Mouse (Mus musculus) stomach, embryonic 14.5 days (tissue): ENCODE results near the gene Olfr1505. TPM values are rescaled to one million over a fixed set of nuclear protein-coding genes. Genes with fewer than 3 reads are reported as not detected.

Experiments
- ATAC-seq: fragments of 200-750 bp; cut with Nextera tagmentation; 2 replicates; pipeline ENCODE4 v1.8.0; 2017; ENCODE audit warnings: low read depth, moderate TSS enrichment; ENCODE audit not compliant: insufficient number of reproducible peaks, insufficient read depth, low FRiP score
- H3K27ac ChIP-seq: fragments of 300-500 bp; sonication (generic); 2 replicates; pipeline ENCODE4 v1.5.1; 2014; ENCODE audit warnings: mild to moderate bottlenecking, low read length, moderate library complexity, mixed read lengths
- H3K27me3 ChIP-seq: fragments of 300-500 bp; sonication (generic); 2 replicates; pipeline ENCODE4 v1.6.1; 2014; ENCODE audit warnings: low read length, control low read depth, mixed read lengths; ENCODE audit not compliant: control insufficient read depth, insufficient read depth
- H3K36me3 ChIP-seq: fragments of 300-500 bp; sonication (generic); 2 replicates; pipeline ENCODE4 v1.6.1; 2014; ENCODE audit warnings: mild to moderate bottlenecking, control low read depth, low read length, moderate library complexity, mixed read lengths; ENCODE audit not compliant: control insufficient read depth, insufficient read depth
- H3K4me1 ChIP-seq: fragments of 300-500 bp; sonication (generic); 2 replicates; pipeline ENCODE4 v1.6.1; 2014; ENCODE audit warnings: low read length, control low read depth, mixed read lengths; ENCODE audit not compliant: control insufficient read depth, insufficient read depth
- H3K4me2 ChIP-seq: fragments of 300-500 bp; sonication (generic); replicated peaks from 2 replicates; pipeline ENCODE4 v1.6.1; 2014; ENCODE audit warnings: low read depth, low read length, control low read depth
- H3K4me3 ChIP-seq: fragments of 300-500 bp; sonication (generic); 2 replicates; pipeline ENCODE4 v1.5.1; 2014; ENCODE audit warnings: low read depth, low read length, control low read depth
- H3K9ac ChIP-seq: fragments of 300-500 bp; sonication (generic); replicated peaks from 2 replicates; pipeline ENCODE4 v1.6.1; 2014; ENCODE audit warnings: low read depth, mild to moderate bottlenecking, control low read depth, low read length, moderate library complexity, mixed read lengths
- H3K9me3 ChIP-seq: fragments of 300-500 bp; sonication (generic); 2 replicates; pipeline ENCODE4 v1.6.1; 2016; ENCODE audit warnings: low read depth, low read length, control low read depth; ENCODE audit not compliant: control insufficient read depth
- WGBS: fragments of 180-500 bp; shearing (Covaris S2); extraction: QIAGEN DNeasy Blood & Tissue Kit; methylation state at CpG from one replicate; pipeline ENCODE4 v1.1.7; 2014; 5-methylcytosine and 5-hydroxymethylcytosine counted together
- polyA plus RNA-seq: library from polyadenylated mRNA; unstranded; fragments of >200 nt; fragmentation: Nextera tagmentation; extraction: Ambion mirVana; gene quantifications from 2 replicates; pipeline ENCODE4 v1.2.1, GENCODE M21; 2014

The Olfr1505 gene
- not detected in 2 replicates for polyA plus RNA-seq

- no peaks in the 10 kb centered on the region for H3K36me3 ChIP-seq
- no peak for ATAC-seq
- no peak within 1 kb of the TSS for H3K9ac ChIP-seq
- WGBS = 72% methylated on average over 2 of the region's 2 CpGs
- no peak within 1 kb of the TSS for H3K4me2 ChIP-seq
- no peaks in the 10 kb centered on the region for H3K9me3 ChIP-seq
- H3K27ac ChIP-seq = no peak within 1 kb of the TSS
- no peaks in the 10 kb centered on the region for H3K27me3 ChIP-seq
- H3K4me3 ChIP-seq = no peak within 1 kb of the TSS
- no peaks in the 10 kb centered on the region for H3K4me1 ChIP-seq
These were observed at the start of gene Olfr1505 for GRCm38 (mm10) chr19:13913230-13913629. Olfr1505 (plus strand) TSS chr19:13913530.

DNA sequence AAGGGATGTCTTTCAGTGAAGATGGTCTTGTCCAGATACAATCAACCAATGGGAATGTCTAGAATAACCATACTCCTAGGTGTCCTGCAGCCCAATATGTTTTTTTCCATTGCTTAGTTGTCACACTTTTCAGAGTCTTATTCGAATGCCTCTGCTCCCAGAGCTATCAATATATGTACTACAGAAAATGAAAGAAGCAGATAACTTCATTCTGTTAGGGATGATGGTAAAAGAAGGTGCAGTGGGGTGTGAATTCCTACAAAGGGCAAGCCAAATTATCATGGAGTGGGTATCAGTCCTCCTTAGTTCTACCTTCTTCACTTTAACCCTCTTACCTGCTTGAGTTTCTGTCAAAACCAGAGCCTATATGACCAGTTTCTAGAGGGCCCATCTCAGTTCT lies 15.5 kb upstream of the Olfr1505 start, which contains the start of gene Olfr1504:
TSS of gene Olfr1504 (minus strand) at position 101 of the 400 bp plus-strand sequence.
- Histone ChIP-seq H3K27me3 (no peaks in the 10 kb centered on the region), H3K4me2 (no peak within 1 kb of the TSS), H3K9me3 (no peaks in the 10 kb centered on the region), H3K36me3 (no peaks in the 10 kb centered on the region), H3K27ac (no peak within 1 kb of the TSS), H3K9ac (no peak within 1 kb of the TSS), H3K4me3 (no peak within 1 kb of the TSS), H3K4me1 (no peaks in the 10 kb centered on the region)
- WGBS = 58% methylated on average over 1 of the region's 1 CpGs
- no peak for ATAC-seq

Other genes starting within 250 kb of the Olfr1505 start
- not detected in 2 replicates for gene Olfr1491, start 216.3 kb upstream of the Olfr1505 start, polyA plus RNA-seq
- not detected in 2 replicates for gene Olfr1493-ps1, start 190.3 kb upstream of the Olfr1505 start, polyA plus RNA-seq
- gene Olfr1494, start 173.8 kb upstream of the Olfr1505 start, polyA plus RNA-seq = not detected in 2 replicates
- gene Olfr1495, start 148.9 kb upstream of the Olfr1505 start, polyA plus RNA-seq = not detected in 2 replicates
- not detected in 2 replicates for gene Olfr1496, start 135.7 kb upstream of the Olfr1505 start, polyA plus RNA-seq
- not detected in 2 replicates for gene Olfr1497, start 115.3 kb upstream of the Olfr1505 start, polyA plus RNA-seq
- not detected in 2 replicates for gene Olfr1499, start 94.1 kb upstream of the Olfr1505 start, polyA plus RNA-seq
- not detected in 2 replicates for gene Olfr1500, start 83.0 kb upstream of the Olfr1505 start, polyA plus RNA-seq
- gene Olfr1501, start 62.8 kb upstream of the Olfr1505 start, polyA plus RNA-seq = not detected in 2 replicates
- not detected in 2 replicates for gene Olfr1502, start 51.7 kb upstream of the Olfr1505 start, polyA plus RNA-seq
- not detected in 2 replicates for gene Olfr1504, start 15.6 kb upstream of the Olfr1505 start, polyA plus RNA-seq